Mouse (Mus musculus) left cerebral cortex, postnatal 4 days (tissue): Measurements from ENCODE around the gene Usp47. TPM values are rescaled to one million over a fixed set of nuclear protein-coding genes. Genes with fewer than 3 reads are reported as not detected.

Experiments
- DNase-seq: peaks from one replicate; pipeline ENCODE4 v3.0.0-alpha.2; 2022
- intact Hi-C: fragments of 180-260 bp; cut with DNase I; formaldehyde crosslinking; loops from one replicate; pipeline ENCODE4 v1.15.1; 2025
- total RNA-seq, 2 experiments: library from RNA; stranded (reverse); gene quantifications; 2 replicates each; pipeline ENCODE4 v1.2.3; 2021

The Usp47 gene
- total RNA-seq = 100 to 1,000 TPM in 1 of 2 experiments, 10 to 100 TPM in 1; 97.2 to 104 TPM

DNA sequence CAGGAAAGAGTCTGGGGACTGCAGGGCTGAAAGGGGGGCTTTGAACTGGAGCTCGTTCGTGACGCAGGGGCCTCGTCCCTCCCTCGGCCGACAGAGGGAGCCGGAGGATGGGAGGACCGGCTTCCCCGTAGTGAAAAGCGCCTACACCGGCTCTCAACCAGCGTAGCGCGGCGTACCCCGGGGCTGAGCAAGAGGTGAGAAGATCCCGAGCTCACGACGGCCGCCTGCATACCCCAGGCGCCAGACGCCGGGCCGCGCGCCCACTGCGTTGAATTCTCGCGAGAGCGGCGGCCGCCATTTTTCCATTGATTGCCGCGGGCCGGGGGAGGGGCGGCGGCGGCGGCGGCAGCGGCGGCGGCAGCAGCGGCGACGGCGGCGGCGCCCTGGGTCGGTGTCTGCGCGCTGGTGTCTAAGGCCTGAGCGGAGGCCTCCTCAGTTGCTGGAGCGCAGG, at the start of gene Usp47:
Gene Usp47, plus strand, starts transcription at position 355 of the 451 bp plus-strand sequence.
- peak; percentile 89 for DNase-seq
- intact Hi-C loops = no loop called here

DNA sequence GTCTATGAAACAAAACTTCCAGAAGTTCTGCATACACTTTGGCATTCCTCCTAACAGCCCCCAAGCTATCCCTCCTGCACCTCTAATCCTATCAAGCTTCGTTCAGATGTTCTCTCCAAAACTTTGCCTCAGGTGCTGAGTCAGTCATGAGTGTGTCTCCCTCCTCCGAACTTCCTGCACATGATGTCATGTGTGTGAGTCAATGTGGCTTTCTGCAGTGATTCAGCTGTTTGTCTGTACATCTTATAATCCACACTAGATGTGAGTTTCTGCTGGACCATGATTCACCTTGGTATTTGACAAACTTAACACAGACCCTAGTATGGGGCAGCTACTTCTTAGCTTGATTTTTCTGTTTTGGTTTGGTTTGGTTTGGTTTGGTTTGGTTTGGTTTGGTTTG, 46.9 kb upstream of the Usp47 start:
- intact Hi-C loops = no loop called here
- DNase-seq = no peak

DNA sequence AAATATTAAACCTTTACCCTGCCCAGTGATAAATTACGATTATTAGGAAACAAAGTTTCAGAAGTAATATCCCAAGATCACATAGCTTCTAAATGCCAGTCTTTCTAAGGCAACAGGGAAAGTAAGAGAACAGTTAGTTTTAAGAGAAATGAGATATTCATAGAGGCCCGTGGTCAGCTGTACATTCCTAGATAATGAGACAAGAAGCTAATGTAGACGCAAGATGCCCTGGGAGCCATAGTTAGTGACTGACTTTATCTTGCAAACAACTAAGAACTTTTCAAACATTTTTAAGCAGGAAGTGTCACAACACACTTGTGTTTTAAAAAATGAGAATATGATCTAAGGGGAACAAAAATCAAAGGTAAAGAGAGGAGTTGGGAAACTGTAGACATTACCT, 45.4 kb upstream of the Usp47 start:
- intact Hi-C loops = no loop called here

DNA sequence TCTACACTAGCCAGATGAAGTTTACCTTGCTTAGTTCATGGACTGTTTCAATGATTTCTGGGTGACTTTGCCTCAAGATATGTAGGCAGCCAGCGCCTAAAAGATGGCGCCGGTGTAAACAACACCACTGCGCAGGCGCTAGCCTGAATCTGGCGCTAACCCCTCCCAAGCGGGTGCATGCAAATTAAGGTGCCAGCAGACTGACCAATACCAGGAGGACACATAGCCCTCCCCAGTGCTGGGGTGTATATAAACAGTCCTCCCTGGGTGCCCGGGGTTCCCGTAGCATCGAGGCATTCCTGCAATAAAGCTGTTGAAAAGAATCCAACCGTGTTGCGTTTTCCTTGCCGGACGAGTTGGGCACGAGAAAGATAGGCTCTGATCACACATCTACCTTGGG, 41.0 kb upstream of the Usp47 start:
- intact Hi-C loops = no loop called here
- no peak for DNase-seq

More for the DNA sequence above, 45.4 kb upstream of the Usp47 start:
- DNase-seq = no peak

DNA sequence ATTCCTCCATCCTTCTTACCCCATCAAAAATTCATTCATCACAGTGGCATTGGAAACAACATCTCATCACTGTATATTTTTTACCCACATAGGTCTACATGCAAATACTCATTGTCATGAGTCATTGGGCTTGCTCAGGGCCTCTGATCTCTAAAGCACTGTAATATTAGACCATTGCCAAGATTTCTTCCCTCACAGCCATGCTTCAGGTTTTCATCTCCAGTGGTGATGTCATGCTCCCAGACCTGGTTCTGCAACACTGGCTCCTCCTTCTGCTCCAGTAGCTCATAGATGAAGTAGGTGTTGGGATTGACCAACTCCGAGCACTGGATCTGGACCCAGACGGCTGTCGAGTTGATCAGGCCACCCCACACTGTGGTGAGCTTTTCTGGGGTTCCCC, 38.8 kb upstream of the Usp47 start:
- intact Hi-C loops = no loop called here
- no peak for DNase-seq

DNA sequence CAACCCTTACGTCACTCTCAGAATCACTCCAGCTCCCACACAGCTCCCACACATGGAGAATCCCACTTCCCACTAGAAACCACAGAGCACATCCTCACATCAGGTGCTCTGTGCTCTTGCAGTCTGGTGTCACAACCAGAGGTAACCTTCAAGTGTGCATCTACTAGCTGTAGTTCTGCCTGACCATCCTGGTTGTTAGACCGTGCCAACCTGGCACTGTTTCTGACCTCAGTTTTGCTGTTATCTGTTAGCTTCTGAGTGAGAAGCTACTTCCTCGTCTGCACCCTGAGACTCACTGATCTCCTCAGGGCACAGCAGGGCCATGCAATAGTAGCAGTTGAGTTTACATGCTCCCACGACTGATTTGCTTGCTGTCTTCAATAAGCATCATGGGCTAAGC, 38.0 kb upstream of the Usp47 start:
- intact Hi-C loops = no loop called here
- no peak for DNase-seq

DNA sequence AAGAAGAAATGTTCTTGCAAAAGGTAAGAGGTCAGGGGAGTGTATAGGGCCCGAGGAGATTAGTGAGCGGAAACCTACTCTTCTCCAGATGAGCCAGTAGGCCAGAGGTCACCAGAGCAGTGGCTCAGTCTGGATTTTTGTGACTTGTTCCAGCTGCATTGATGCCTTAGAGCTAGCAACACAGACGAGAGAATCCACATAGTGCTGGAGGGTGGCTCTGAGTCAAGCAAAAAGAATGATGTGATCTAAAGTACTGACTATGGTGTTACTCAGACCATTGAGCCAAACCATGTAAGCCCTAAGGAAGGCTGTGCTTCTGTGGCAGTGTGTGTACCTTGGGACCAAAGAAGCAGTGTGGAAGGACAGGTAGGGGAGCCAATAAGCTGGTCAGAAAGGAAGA, 36.4 kb upstream of the Usp47 start:
- intact Hi-C loops = no loop called here
- no peak for DNase-seq

DNA sequence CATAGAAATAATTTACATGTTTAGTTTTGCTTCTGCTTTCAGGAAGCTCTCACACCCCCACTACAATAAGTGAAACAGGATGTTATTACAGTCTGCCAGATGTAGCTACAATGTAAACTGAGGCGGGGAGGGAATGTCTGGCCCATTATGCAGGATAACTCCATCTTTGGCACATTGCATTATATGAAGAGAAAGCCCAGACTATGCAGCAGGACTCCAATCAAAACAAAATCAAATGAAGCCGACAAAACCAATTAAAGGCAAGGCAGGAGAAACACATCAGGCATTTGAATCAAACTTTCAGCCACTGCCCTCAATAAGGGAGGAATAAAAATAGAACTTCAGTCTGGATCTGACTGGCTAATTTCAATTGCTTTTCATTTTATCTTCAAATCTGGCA, 25.9 kb upstream of the Usp47 start:
- intact Hi-C loops = no loop called here

DNA sequence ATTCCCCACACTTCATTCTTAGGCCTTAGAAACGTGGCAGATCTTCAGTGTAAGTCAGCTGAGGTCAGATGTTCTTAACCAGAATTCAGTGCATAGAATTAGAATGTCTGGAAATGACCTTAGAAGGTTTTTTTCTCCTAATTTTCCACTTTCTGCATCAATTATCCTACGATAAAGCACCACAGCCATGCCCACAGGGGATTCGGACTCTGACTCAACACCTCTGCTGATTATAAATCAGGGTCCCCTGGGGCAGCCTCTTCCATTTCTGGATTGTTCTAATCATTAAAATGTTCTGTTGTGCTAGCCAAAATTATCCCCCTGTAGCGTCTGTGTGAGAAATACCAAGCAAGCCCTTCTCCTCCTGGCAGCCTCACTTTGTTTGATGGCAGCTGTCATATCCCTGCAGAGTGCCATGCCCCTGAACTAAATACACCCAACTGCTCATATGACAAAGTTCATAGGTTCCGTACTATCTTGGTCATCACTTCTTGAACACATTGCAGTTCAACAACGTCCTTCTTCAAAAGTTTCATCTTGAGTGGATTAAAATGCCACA, 24.8 kb upstream of the Usp47 start:
- intact Hi-C loops = no loop called here
- peak; percentile 5 for DNase-seq

More for the DNA sequence above, 25.9 kb upstream of the Usp47 start:
- DNase-seq = no peak

DNA sequence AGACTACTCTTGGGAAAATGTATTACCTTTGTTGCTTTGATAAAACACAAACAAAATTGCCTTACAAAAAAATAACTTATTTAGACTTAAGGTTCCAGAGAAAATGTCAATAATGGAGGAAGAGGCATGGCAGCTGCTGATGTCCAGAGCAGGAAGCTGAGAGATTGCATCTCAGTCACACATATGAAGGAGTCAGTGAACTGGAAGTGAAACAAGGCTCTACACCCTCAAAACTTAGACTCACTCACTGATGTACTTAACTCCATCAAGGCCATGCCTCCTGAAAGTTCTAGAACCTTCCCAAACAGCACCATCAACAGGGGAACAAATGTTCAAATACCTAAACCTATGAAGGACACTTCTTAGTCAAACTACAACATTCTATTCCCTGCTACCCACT, 23.9 kb upstream of the Usp47 start:
- intact Hi-C loops = no loop called here
- DNase-seq = no peak

DNA sequence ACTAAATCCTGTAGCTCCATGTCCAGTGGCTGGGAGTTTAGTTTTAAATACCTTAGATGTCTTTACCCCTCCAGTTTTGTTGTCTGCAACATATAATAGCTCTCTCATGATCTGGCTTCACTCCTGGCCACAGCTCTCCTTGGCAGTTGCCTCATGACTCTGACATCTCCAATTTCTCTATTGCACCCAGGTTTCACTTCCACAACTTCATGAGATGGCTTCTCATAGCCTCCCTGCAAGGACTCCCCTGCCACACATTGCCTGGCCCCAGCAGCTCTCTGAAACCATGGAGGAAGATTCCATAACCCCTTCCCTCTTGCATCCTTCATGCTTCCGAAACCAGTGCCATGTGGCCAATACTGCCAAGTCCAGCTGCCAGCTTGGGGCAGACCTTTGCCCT, 23.1 kb upstream of the Usp47 start:
- intact Hi-C loops = no loop called here
- DNase-seq = no peak

DNA sequence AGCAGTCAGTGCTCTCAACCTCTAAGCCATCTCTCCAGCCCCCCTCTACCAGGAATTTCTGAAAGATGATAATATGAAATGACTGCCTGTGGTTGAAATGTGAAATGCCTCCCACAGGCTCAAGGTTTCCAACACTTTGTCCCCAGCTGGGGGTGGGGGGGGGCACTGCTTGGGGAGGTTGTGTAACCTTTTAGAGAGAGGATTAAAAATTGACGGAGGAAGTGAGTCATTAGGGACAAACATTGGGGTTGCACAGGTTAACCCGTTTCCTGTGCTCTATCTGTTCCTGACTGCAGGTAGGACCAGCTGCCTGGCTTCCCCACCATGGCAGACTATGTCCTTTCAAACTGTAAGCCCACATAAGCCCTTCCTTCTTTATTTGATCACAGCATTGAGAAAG, 12.8 kb upstream of the Usp47 start:
- intact Hi-C loops = no loop called here
- no peak for DNase-seq

DNA sequence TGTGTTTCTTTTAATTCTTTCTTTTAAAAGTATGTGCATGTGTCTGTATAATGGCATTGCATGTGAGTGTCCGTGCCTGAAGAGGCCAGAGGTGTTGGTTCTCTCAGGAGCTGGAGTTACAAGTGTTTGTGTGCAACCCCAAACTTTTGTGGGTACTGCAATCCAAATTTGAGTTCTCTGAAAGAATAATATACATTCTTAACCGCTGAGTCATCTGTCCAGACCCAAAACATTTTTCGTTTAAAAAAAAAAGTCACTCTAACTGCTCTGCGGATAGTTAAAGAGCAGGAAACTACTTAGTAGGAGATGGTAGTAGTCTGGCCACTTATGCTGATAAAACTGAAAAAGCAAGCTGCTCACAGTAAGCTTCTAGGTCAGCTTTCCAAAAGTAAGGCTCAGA, 12.3 kb upstream of the Usp47 start:
- intact Hi-C loops = no loop called here

DNA sequence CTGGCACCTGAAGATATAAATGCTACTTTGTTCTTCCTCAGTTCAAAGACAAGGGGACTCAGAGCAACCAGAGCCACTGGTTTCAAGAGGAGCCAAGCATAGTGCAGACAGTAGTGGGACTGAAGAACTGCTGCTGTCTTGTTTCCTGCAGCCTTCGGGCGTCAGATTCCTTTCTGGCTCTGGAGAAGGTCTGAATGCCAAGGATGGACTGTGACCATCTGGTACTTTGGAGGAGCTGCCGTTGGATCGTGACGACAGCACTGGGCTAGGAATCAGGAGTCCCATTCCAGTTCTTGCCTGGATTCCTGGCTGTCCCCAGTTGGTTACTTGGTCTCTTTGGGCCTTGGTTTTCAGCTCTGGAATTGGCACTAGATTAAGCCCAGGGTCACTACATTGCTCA, 11.2 kb upstream of the Usp47 start:
- intact Hi-C loops = no loop called here
- peak; percentile 86 for DNase-seq

More for the DNA sequence above, 12.3 kb upstream of the Usp47 start:
- DNase-seq = no peak

DNA sequence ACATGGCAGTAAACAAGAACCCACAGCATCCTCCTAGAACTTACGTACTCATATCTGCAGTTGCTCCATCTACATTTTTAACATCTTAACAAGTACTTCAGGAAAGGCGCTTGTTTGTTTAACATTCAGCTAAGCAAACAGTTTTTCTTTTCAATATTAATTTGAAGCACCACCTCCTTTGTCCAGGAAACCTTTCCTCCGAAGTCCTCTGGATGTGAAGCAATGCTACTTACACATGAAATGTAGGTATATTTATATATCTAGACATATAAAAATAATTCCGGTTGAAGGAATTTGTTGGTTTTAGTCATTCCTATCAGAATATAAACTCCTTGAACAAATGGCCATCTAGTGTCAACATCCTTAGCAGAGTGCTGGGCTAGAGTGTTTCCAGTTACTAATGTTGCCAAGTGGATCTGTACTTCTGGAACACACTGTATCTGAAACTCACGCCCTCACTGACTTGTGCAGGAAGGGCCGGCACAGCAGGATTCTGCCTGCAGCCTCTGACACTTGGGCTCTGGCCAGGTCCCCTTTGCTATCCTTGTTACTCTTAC, 10.6 kb upstream of the Usp47 start:
- peak; percentile 9 for DNase-seq
- intact Hi-C loops = no loop called here

DNA sequence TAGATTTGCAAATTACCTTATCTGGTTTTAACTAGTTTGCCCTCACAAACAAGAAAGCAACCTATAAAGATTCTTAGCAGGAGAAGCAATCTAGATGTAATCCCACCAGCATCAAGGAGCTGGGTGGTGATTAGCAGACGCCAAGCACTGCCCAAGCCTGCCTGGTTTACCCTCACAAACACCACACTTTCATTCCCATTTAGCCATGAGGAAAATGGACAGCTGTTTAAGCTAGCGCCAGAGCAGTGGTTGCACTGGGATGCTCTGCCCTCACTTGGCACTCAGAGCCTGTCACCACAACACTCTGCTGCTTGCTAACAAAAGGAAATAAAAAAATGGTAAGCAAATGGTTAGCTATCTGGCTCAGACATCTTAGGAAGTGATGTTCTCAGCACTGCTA, 9.2 kb upstream of the Usp47 start:
- DNase-seq = no peak
- intact Hi-C loops = no loop called here

DNA sequence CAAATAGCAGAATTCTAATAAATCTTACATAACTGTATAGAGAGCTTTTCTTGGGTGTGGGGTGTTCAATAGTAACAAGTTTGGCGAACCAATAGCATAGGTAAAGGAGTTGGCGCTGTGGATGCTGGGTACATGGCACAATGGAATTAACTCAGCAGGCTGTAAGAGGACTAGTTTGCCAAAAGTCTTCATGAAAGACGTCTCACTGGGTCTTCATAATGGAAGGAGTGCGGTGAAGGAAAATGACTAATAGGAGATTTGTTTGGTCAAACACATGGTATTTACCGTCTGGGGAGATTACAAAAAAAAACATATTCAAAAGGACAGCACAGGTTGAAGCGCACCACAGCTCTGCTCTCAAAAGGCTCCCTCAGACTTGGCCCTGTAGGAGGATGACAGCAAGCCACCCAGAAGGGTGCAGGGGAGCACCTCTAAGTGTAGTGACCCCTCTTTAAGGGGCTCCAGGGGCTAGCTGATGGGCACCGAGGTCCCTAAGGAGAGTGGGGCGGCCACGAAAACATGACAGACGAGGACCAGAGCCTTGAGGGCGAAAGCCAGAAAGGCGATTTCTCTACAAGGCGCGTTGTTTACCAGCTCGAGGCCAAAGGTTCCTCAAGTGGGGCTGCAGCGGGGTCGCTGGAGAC, 676 bp upstream of the Usp47 start:
- DNase-seq = no peak
- intact Hi-C loops = no loop called here

DNA sequence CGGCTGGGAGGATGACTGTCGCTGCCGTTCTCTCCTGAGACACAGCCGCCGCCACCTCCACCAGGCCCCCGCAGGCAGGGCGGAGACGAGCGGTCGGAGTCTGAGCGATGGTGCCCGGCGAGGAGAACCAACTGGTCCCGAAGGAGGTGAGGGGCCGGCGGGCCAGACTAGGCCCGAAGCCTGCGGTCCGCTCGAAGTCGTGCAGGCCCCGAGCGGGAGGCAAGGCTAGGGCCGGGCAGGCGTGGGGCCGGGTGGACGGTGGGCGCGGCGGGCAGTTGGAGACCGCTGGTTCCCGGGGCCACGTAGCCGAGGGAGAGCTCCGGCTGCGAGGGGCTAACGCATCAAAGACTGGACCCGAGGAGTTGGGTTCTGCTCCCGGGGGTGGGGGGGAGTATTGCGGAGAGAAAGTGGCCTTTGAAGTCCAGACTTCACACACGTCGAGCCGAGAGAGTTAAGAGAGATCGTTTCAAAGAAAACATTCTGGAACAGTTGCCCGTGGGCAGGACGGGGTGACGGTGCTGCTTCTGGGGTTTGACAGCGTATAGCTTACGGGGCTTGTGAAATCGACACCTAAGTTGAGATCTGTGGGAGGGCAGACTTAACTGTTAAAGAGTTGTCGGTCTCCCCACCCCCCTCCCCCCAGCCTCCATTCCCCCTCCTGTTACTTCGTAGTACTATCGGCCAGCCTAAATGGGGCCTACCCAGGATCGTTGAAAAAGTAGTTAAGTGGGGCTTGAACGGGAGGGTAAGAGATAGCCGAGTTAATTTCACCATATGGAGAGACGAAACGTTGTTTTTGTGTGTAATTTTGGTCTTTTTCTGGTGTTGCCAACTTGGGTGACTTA, 519 bp downstream of the Usp47 start:
- no peak for DNase-seq
- intact Hi-C loops = no loop called here

DNA sequence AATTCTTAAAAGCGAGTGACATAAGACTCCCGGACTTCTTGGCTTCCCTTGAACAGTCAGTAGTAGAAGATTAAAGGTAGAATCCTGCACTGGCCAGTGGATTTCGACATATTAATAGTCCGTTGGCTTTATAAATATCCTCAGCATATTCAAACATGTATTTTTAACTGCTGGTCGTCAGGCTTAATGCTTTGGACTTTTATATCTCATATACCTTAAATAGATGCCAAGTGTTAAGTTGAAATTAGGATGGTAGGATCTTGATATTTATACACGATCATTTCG, 1.1 kb downstream of the Usp47 start:
- DNase-seq = no peak
- intact Hi-C loops = no loop called here

DNA sequence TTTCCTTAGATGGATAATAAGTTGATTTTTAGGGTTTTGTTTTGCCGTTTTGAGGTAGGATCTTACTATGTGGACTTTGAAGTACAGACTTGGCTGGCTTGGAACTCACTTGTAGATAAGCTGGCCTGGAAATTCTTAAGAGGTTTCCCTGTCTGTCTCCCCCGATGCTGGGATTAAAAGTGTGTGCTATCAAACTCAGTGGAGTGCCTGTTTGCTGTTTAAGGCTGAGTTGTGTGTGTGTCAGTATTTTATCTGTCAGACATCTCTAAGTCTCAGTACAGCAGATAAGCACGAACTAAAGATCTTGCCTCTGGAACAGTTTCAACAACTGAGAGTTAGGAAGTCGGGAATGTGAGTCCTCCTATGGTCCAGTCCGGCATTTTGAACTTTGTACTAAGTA, 1.6 kb downstream of the Usp47 start:
- intact Hi-C loops = no loop called here
- no peak for DNase-seq

DNA sequence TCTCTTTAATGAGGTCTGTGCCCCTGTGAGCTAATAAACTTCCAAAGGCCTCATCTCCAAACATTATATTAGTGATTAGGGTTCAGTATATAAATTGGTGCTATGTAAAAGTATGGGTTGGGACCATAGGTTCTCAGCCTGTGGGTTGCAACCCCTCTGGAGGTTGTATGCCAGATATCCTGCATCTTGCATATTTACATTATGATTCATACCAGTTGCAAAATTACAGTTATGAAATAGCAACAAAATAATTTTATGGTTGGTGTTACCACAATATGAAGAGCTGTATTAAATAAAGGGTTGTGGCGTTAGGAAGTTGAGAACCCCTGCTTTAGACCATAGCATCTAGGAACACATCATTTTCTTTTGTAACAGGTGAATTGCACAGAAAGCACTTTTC, 7.3 kb downstream of the Usp47 start:
- intact Hi-C loops = no loop called here
- no peak for DNase-seq

DNA sequence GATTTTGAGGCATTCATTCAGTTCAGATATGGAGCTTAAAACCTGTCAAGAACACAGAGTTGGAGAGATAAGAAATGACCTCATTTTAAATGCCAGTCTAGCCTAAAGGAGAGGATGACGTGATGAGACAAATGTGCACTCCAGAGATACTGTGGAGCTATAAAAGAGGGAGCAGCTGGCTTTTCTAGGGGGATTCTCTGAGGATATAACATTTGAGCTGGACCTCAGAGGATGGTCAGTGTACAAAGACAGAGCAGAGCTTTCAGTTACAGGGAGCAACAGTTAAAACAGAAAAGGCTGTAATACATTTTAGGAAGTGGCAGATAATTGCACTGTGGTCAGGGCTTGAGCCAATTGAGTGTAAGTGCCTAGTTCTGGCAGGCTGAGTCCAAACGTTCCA, 12.5 kb downstream of the Usp47 start:
- intact Hi-C loops = no loop called here
- DNase-seq = no peak
